Mouse (Mus musculus): ENCODE data around the gene Gm10057. TPM values are rescaled to one million over a fixed set of nuclear protein-coding genes. Genes with fewer than 3 reads are reported as not detected.
"Not testable (repeated sequence)": the region's sequence is repeated elsewhere in the genome, so short reads cannot be mapped to it uniquely, and the experiment has no call there.

Gene Gm10057
- not detected in 2 replicates for polyA plus RNA-seq (2015; fragmentation: Nextera tagmentation; extraction: Ambion mirVana)

DNA sequence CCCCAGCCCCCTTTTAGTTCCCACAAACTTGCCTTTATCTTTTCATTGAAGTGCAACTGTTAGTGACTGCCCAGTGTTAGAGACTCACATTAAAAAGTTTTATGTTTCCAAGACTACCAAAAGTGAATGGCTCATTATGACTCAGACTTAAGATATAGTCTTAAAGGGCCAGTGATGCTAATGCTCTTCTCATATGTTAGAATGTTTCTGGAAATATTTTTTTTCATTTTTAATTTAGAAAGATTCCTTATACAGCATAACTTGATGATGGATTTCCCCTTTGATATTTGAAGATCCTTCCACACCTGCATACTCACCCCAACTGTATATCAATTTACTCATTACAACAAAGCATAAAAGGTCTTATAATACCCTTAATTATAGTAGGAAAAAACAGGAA lies at the start of gene Gm10057:
Gene Gm10057, minus strand, starts transcription at position 101 of the 400 bp plus-strand sequence.
- H3K4me2 ChIP-seq (replicated peaks; ENCODE audit: low read depth); H3K36me3 ChIP-seq (ENCODE audit: control insufficient read depth, insufficient read depth); H3K9ac ChIP-seq (ENCODE audit: low read depth, low read length); H3K9me3 ChIP-seq (ENCODE audit: control insufficient read depth); H3K4me1 ChIP-seq (replicated peaks; ENCODE audit: control insufficient read depth, insufficient read depth, low read length); ATAC-seq; H3K27ac ChIP-seq (ENCODE audit: low read depth, low read length); H3K27me3 ChIP-seq (replicated peaks; ENCODE audit: control insufficient read depth, insufficient read depth, low read length); H3K4me3 ChIP-seq (ENCODE audit: low read depth, low read length): not testable (repeated sequence)

- H3K27me3 ChIP-seq (replicated peaks; ENCODE audit: control insufficient read depth, insufficient read depth, low read length); H3K36me3 ChIP-seq (ENCODE audit: control insufficient read depth, insufficient read depth); H3K4me3 ChIP-seq (ENCODE audit: low read depth, low read length); ATAC-seq; H3K4me2 ChIP-seq (replicated peaks; ENCODE audit: low read depth); H3K9ac ChIP-seq (ENCODE audit: low read depth, low read length); H3K27ac ChIP-seq (ENCODE audit: low read depth, low read length); H3K4me1 ChIP-seq (replicated peaks; ENCODE audit: control insufficient read depth, insufficient read depth, low read length); H3K9me3 ChIP-seq (ENCODE audit: control insufficient read depth): not testable (repeated sequence)
Observed at GRCm38 (mm10) chrX:154033727-154034126, 21.1 kb downstream of the Gm10057 start, which contains the start of gene 4921511M17Rik. Gene 4921511M17Rik, minus strand, starts transcription at chrX:154033827.

DNA sequence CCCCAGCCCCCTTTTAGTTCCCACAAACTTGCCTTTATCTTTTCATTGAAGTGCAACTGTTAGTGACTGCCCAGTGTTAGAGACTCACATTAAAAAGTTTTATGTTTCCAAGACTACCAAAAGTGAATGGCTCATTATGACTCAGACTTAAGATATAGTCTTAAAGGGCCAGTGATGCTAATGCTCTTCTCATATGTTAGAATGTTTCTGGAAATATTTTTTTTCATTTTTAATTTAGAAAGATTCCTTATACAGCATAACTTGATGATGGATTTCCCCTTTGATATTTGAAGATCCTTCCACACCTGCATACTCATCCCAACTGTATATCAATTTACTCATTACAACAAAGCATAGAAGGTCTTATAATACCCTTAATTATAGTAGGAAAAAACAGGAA lies 42.3 kb downstream of the Gm10057 start, which contains the start of gene Samt1:
Gene Samt1, minus strand, starts transcription at position 101 of the 400 bp plus-strand sequence.
- not testable (repeated sequence) for H3K27me3 ChIP-seq (replicated peaks; ENCODE audit: control insufficient read depth, insufficient read depth, low read length); H3K27ac ChIP-seq (ENCODE audit: low read depth, low read length); H3K4me2 ChIP-seq (replicated peaks; ENCODE audit: low read depth); H3K4me1 ChIP-seq (replicated peaks; ENCODE audit: control insufficient read depth, insufficient read depth, low read length); ATAC-seq; H3K9me3 ChIP-seq (ENCODE audit: control insufficient read depth); H3K36me3 ChIP-seq (ENCODE audit: control insufficient read depth, insufficient read depth); H3K4me3 ChIP-seq (ENCODE audit: low read depth, low read length); H3K9ac ChIP-seq (ENCODE audit: low read depth, low read length)

Other genes starting within 250 kb of the Gm10057 start
- 4.6 and 4.8 TPM in 2 replicates for gene Spin2c, start 222.8 kb downstream of the Gm10057 start, polyA plus RNA-seq (2015; fragmentation: Nextera tagmentation; extraction: Ambion mirVana)
- not detected in 2 replicates for gene Samt1, start 42.4 kb downstream of the Gm10057 start, polyA plus RNA-seq (2015; fragmentation: Nextera tagmentation; extraction: Ambion mirVana)
- gene 4921511M17Rik, start 21.2 kb downstream of the Gm10057 start, polyA plus RNA-seq (2015; fragmentation: Nextera tagmentation; extraction: Ambion mirVana), result not detected in 2 replicates
- gene Gm15140, start 65.6 kb upstream of the Gm10057 start, polyA plus RNA-seq (2015; fragmentation: Nextera tagmentation; extraction: Ambion mirVana), result not detected in 2 replicates

All from intestine, postnatal 0 days (tissue).